Mouse (Mus musculus) heart, postnatal 36 days (tissue): ENCODE measurements around the gene Marveld3. TPM values are rescaled to one million over a fixed set of nuclear protein-coding genes. Genes with fewer than 3 reads are reported as not detected.

Source experiments
- DNase-seq, 2 experiments: peaks; one replicate each; pipeline ENCODE4 v3.0.0; 2021 to 2022
- intact Hi-C: fragments of 180-260 bp; cut with DNase I; formaldehyde crosslinking; loops from one replicate; pipeline ENCODE4 v1.15.1; 2025
- total RNA-seq, 2 experiments: library from RNA; stranded (reverse); gene quantifications; 2 replicates each; pipeline ENCODE4 v1.2.3; 2021

The Marveld3 gene
- under 1 TPM; 0.14 to 0.19 TPM for total RNA-seq

GRCm38 (mm10) chr8:109961693-109962367 lies at the start of gene Marveld3:
TSS of gene Marveld3 (minus strand) at chr8:109962203.
- intact Hi-C loops: no loop called here
- no peak for DNase-seq

GRCm38 (mm10) chr8:110010868-110011267 lies 48.9 kb upstream of the Marveld3 start:
- DNase-seq: peak; percentile 31 to 50
- intact Hi-C loops: loop anchor here (1.0 kb wide), 1 partner anchor 60 kb away; no protein-coding TSS in a partner anchor

GRCm38 (mm10) chr8:110008995-110009446 lies 47.0 kb upstream of the Marveld3 start:
- no peak for DNase-seq
- intact Hi-C loops: no loop called here

GRCm38 (mm10) chr8:110008228-110008994 lies 46.4 kb upstream of the Marveld3 start:
- intact Hi-C loops: no loop called here

GRCm38 (mm10) chr8:110006312-110007023 lies 44.5 kb upstream of the Marveld3 start:
- no peak for DNase-seq
- intact Hi-C loops: no loop called here

More at GRCm38 (mm10) chr8:110008228-110008994, 46.4 kb upstream of the Marveld3 start:
- no peak for DNase-seq

GRCm38 (mm10) chr8:110004300-110004699 lies 42.3 kb upstream of the Marveld3 start:
- no peak for DNase-seq
- intact Hi-C loops: no loop called here

- no peak for DNase-seq
- intact Hi-C loops: no loop called here
These were observed 41.0 kb upstream of the Marveld3 start for GRCm38 (mm10) chr8:110002953-110003352.

GRCm38 (mm10) chr8:109999974-110000373 lies 38.0 kb upstream of the Marveld3 start:
- intact Hi-C loops: no loop called here

GRCm38 (mm10) chr8:109998066-109998465 lies 36.1 kb upstream of the Marveld3 start:
- DNase-seq: no peak
- intact Hi-C loops: no loop called here

More at GRCm38 (mm10) chr8:109999974-110000373, 38.0 kb upstream of the Marveld3 start:
- no peak for DNase-seq

GRCm38 (mm10) chr8:109997381-109997780 lies 35.4 kb upstream of the Marveld3 start:
- no peak for DNase-seq
- intact Hi-C loops: no loop called here

GRCm38 (mm10) chr8:109992951-109993350 lies 30.9 kb upstream of the Marveld3 start:
- DNase-seq: no peak
- intact Hi-C loops: no loop called here

GRCm38 (mm10) chr8:109992166-109992565 lies 30.2 kb upstream of the Marveld3 start:
- no peak for DNase-seq
- intact Hi-C loops: no loop called here

GRCm38 (mm10) chr8:109990224-109990623 lies 28.2 kb upstream of the Marveld3 start, which contains the start of gene Tat:
TSS of gene Tat (plus strand) at chr8:109990437.
- no peak for DNase-seq
- intact Hi-C loops: no loop called here

GRCm38 (mm10) chr8:109989151-109989550 lies 27.1 kb upstream of the Marveld3 start:
- DNase-seq: no peak
- intact Hi-C loops: no loop called here

- no peak for DNase-seq
- intact Hi-C loops: no loop called here
These were observed 25.8 kb upstream of the Marveld3 start for GRCm38 (mm10) chr8:109987776-109988175.

GRCm38 (mm10) chr8:109986384-109986783 lies 24.4 kb upstream of the Marveld3 start:
- DNase-seq: no peak
- intact Hi-C loops: no loop called here

GRCm38 (mm10) chr8:109983944-109984343 lies 21.9 kb upstream of the Marveld3 start:
- DNase-seq: no peak
- intact Hi-C loops: no loop called here

GRCm38 (mm10) chr8:109982386-109983105 lies 20.5 kb upstream of the Marveld3 start:
- intact Hi-C loops: no loop called here
- no peak for DNase-seq

GRCm38 (mm10) chr8:109979339-109979738 lies 17.3 kb upstream of the Marveld3 start:
- intact Hi-C loops: no loop called here

GRCm38 (mm10) chr8:109972901-109973300 lies 10.9 kb upstream of the Marveld3 start:
- no peak for DNase-seq
- intact Hi-C loops: no loop called here

More at GRCm38 (mm10) chr8:109979339-109979738, 17.3 kb upstream of the Marveld3 start:
- DNase-seq: no peak
